Mouse (Mus musculus): ENCODE measurements at regions not wholly inside any gene's neighbourhood (a gene's known extent, or its start where the extent isn't known, plus 50 kb on each side); places are given as distances from the start of the nearest gene placed in this dataset.

- peak in 1 of 2 experiments; percentile 59 for DNase-seq (ENCODE audit: inconsistent age in 2 of 2, low spot score in 1 of 2)
Measured at GRCm38 (mm10) chr6:25321446-25321845, 365.3 kb upstream of the Tmem229a start.

- DNase-seq (ENCODE audit: inconsistent age in 2 of 2, low spot score in 1 of 2) = no peak
Measured at GRCm38 (mm10) chr6:25320291-25320844, 364.3 kb upstream of the Tmem229a start.

GRCm38 (mm10) chr6:25307471-25307870 lies 351.4 kb upstream of the Tmem229a start:
- DNase-seq (ENCODE audit: inconsistent age in 2 of 2, low spot score in 1 of 2) = no peak

- no peak for DNase-seq (ENCODE audit: inconsistent age in 2 of 2, low spot score in 1 of 2)
Measured at GRCm38 (mm10) chr6:25304844-25305504, 348.9 kb upstream of the Tmem229a start.

GRCm38 (mm10) chr6:25291613-25292012 lies 335.5 kb upstream of the Tmem229a start:
- no peak for DNase-seq (ENCODE audit: inconsistent age in 2 of 2, low spot score in 1 of 2)

- no peak for DNase-seq (ENCODE audit: inconsistent age in 2 of 2, low spot score in 1 of 2)
Measured at GRCm38 (mm10) chr6:25287591-25287990, 331.5 kb upstream of the Tmem229a start.

- no peak for DNase-seq (ENCODE audit: inconsistent age in 2 of 2, low spot score in 1 of 2)
Measured at GRCm38 (mm10) chr6:25286313-25286712, 330.2 kb upstream of the Tmem229a start.

- DNase-seq (ENCODE audit: inconsistent age in 2 of 2, low spot score in 1 of 2) = peak; percentile 7 to 79
Measured at GRCm38 (mm10) chr6:25278509-25278908, 322.4 kb upstream of the Tmem229a start.

GRCm38 (mm10) chr6:25277703-25278447 lies 321.8 kb upstream of the Tmem229a start:
- DNase-seq (ENCODE audit: inconsistent age in 2 of 2, low spot score in 1 of 2) = no peak

GRCm38 (mm10) chr6:25276221-25276620 lies 320.1 kb upstream of the Tmem229a start:
- DNase-seq (ENCODE audit: inconsistent age in 2 of 2, low spot score in 1 of 2) = peak; percentile 48 to 87

GRCm38 (mm10) chr6:25260559-25260958 lies 304.5 kb upstream of the Tmem229a start:
- DNase-seq (ENCODE audit: inconsistent age in 2 of 2, low spot score in 1 of 2) = no peak

- DNase-seq (ENCODE audit: inconsistent age in 2 of 2, low spot score in 1 of 2) = no peak
Measured at GRCm38 (mm10) chr6:25255762-25256161, 299.7 kb upstream of the Tmem229a start.

- DNase-seq (ENCODE audit: inconsistent age in 2 of 2, low spot score in 1 of 2) = no peak
Measured at GRCm38 (mm10) chr6:25237021-25237420, 280.9 kb upstream of the Tmem229a start.

GRCm38 (mm10) chr6:25236616-25237015 lies 280.5 kb upstream of the Tmem229a start:
- no peak for DNase-seq (ENCODE audit: inconsistent age in 2 of 2, low spot score in 1 of 2)
